Mouse (Mus musculus): ENCODE results near the gene Aldh5a1. TPM values are rescaled to one million over a fixed set of nuclear protein-coding genes. Genes with fewer than 3 reads are reported as not detected.
A peak's percentile ranks its signal among the peaks of the same experiment; 100 is the strongest.

The Aldh5a1 gene
- polyA plus RNA-seq, 1 experiment from 2014 or later, result 8.1 TPM

DNA sequence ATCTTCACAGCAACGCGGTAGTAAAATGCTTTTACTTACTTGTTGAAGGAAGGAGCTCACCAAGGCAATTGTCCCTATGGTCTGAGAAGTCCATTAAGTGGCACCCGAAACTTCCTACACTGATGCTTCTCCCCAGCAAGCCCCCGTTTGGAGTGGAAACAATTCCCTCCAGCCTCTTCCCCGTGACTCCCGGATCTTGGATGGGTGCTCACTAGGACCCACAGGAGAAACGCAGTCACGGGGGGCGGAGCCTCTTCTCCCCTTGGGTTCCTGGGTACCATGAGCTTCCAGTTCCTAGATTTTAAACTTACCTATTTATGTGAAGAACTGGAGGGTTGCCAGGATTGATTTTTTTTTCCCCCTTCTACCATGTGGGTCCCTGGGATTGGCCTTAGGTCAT, 2.0 kb upstream of the Aldh5a1 start:
- Histone ChIP-seq H3K4me2 (ENCODE audit: low read depth, low read length) (no peak overlapping the region), H3K4me1 (ENCODE audit: control insufficient read depth, insufficient read depth, low read length) (0 out of 2 replicates have a peak, but pooled peaks cover 6% of the 10 kb centered on the region), H3K36me3 (ENCODE audit: control insufficient read depth, insufficient read depth, low read length) (no peaks in the 10 kb centered on the region), H3K9me3 (ENCODE audit: control insufficient read depth, low read length) (no peaks in the 10 kb centered on the region), H3K27ac (ENCODE audit: low read length) (no peak overlapping the region), H3K9ac (ENCODE audit: low read depth, low read length) (no peak overlapping the region), H3K4me3 (ENCODE audit: low read length) (no peak overlapping the region), H3K27me3 (replicated peaks; ENCODE audit: control insufficient read depth, insufficient read depth, low read length) (no peaks in the 10 kb centered on the region)
- no peak for ATAC-seq
- 92% methylated on average over 9 of the region's 9 CpGs for WGBS

DNA sequence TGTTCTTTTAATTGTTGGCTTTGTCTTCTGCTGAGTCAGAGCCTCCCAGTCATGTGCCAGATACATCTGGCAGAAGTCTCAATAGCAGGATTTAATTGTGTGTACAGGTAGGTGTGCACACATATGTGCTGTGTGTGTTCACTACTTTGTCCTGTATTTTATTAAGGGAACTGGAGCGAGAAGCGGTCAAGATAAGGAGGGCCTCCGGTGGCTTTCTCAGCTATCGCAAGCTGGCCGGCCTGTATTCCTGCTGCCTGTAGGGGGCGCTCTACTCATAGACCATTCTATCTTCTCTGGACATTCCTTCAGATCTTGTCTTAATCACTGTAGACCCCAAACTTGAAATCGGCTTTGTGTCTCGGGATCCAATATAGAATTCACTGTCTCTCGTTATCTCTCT, 1.2 kb upstream of the Aldh5a1 start:
- H3K9me3 ChIP-seq (ENCODE audit: control insufficient read depth, low read length), result no peaks in the 10 kb centered on the region
- WGBS, result 33% methylated on average over 9 of the region's 9 CpGs
- ATAC-seq, result no peak
- H3K27me3 ChIP-seq (replicated peaks; ENCODE audit: control insufficient read depth, insufficient read depth, low read length), result no peaks in the 10 kb centered on the region
- H3K27ac ChIP-seq (ENCODE audit: low read length), result no peak overlapping the region
- H3K4me2 ChIP-seq (ENCODE audit: low read depth, low read length), result no peak overlapping the region
- no peak overlapping the region for H3K4me3 ChIP-seq (ENCODE audit: low read length)
- H3K36me3 ChIP-seq (ENCODE audit: control insufficient read depth, insufficient read depth, low read length), result no peaks in the 10 kb centered on the region
- 0 out of 2 replicates have a peak, but pooled peaks cover 6% of the 10 kb centered on the region for H3K4me1 ChIP-seq (ENCODE audit: control insufficient read depth, insufficient read depth, low read length)
- no peak overlapping the region for H3K9ac ChIP-seq (ENCODE audit: low read depth, low read length)

DNA sequence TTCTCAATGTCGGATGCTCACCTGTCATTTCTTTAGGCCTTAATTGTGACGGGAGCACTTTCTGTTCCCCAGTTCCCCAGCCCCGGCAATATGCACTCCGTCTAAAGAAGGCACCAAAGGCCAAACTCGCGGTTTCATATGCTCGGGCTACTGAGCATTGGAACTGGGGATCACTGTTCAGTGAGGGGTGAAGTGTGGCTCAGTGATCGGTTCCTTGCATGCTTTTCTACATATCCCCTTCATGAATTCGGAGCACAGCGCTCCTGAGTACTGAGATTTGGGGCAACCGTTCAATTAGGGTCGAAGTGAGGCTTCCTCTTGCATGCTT, 342 bp upstream of the Aldh5a1 start:
- Histone ChIP-seq H3K4me2 (ENCODE audit: low read depth, low read length) (peak overlapping the region; percentile 69), H3K4me1 (ENCODE audit: control insufficient read depth, insufficient read depth, low read length) (0 out of 2 replicates have a peak, but pooled peaks cover 6% of the 10 kb centered on the region), H3K9ac (ENCODE audit: low read depth, low read length) (peak overlapping the region; percentile 96), H3K36me3 (ENCODE audit: control insufficient read depth, insufficient read depth, low read length) (no peaks in the 10 kb centered on the region), H3K27ac (ENCODE audit: low read length) (peak overlapping the region; percentile 91; the same call in 1 of the 2 replicates), H3K9me3 (ENCODE audit: control insufficient read depth, low read length) (no peaks in the 10 kb centered on the region), H3K27me3 (replicated peaks; ENCODE audit: control insufficient read depth, insufficient read depth, low read length) (no peaks in the 10 kb centered on the region), H3K4me3 (ENCODE audit: low read length) (peak overlapping the region; percentile 90)
- ATAC-seq, result peak; percentile 39
- 19% methylated on average over 12 of the region's 12 CpGs for WGBS

DNA sequence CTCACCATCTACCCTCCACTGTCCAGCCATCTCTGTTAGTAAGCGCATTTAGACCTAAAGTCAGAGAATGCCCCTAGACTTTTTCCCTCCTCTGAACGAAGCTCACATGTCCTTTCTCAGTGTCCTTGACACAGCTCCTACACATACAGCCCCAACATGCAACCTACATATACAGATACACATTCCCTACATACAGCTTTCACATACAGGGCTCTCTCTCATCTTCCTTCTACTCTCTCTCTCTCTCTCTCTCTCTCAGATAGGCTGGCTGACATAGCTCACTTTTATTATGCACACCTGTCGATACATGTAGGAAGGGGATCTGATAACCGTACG, 721 bp downstream of the Aldh5a1 start:
- H3K9ac ChIP-seq (ENCODE audit: low read depth, low read length), result peak overlapping the region; percentile 96
- H3K4me2 ChIP-seq (ENCODE audit: low read depth, low read length), result peak overlapping the region; percentile 69
- ATAC-seq, result no peak; the same call in 1 of the 2 replicates
- 37% methylated on average over 5 of the region's 5 CpGs for WGBS
- H3K27ac ChIP-seq (ENCODE audit: low read length), result peak overlapping the region; percentile 35; the same call in 1 of the 2 replicates
- 0 out of 2 replicates have a peak, but pooled peaks cover 6% of the 10 kb centered on the region for H3K4me1 ChIP-seq (ENCODE audit: control insufficient read depth, insufficient read depth, low read length)
- H3K4me3 ChIP-seq (ENCODE audit: low read length), result peak overlapping the region; percentile 90
- H3K27me3 ChIP-seq (replicated peaks; ENCODE audit: control insufficient read depth, insufficient read depth, low read length), result no peaks in the 10 kb centered on the region
- no peaks in the 10 kb centered on the region for H3K36me3 ChIP-seq (ENCODE audit: control insufficient read depth, insufficient read depth, low read length)
- no peaks in the 10 kb centered on the region for H3K9me3 ChIP-seq (ENCODE audit: control insufficient read depth, low read length)

DNA sequence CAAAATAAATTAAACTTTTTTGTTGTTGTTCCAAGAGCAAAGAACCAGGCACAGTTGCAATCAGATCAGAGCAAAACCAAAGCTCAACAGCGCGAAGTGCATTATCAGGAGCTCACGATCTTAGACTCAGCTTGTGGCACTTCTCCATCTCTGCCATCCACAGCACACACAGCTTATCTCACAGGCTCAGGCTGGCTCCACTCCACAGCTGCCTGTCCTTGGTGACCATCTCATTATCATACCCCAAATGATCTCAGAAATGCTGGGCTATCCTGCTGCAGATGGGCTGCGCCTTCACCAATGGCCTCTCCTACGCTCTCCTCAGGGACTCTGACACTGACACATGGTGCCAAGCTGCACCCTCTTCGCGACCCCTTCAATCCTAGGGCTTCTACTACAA, 4.3 kb downstream of the Aldh5a1 start:
- Histone ChIP-seq H3K9me3 (ENCODE audit: control insufficient read depth, low read length) (no peaks in the 10 kb centered on the region), H3K27ac (ENCODE audit: low read length) (no peak overlapping the region), H3K4me3 (ENCODE audit: low read length) (no peak overlapping the region), H3K4me1 (ENCODE audit: control insufficient read depth, insufficient read depth, low read length) (0 out of 2 replicates have a peak, but pooled peaks cover 4% of the 10 kb centered on the region), H3K27me3 (replicated peaks; ENCODE audit: control insufficient read depth, insufficient read depth, low read length) (no peaks in the 10 kb centered on the region), H3K36me3 (ENCODE audit: control insufficient read depth, insufficient read depth, low read length) (no peaks in the 10 kb centered on the region), H3K9ac (ENCODE audit: low read depth, low read length) (no peak overlapping the region), H3K4me2 (ENCODE audit: low read depth, low read length) (no peak overlapping the region)
- 89% methylated on average over 7 of the region's 7 CpGs for WGBS
- no peak for ATAC-seq

DNA sequence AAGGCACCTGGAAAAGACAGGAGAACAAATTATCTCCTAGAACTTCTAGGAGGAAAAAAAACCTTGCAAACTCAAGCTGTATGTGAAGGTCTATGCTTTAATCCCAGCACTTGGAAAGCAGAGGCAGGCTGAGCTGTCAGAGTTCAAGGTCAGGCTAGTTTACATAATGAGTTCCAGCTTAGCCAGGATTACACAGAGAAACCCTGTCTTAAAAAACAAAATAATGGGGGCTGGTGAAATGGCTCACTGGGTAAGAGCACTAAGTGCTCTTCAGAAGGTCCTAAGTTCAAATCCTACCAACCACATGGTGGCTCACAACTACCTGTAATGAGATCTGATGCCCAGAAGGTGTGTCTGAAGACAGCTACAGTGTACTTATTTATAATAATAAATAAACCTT, 6.9 kb downstream of the Aldh5a1 start:
- Histone ChIP-seq H3K36me3 (ENCODE audit: control insufficient read depth, insufficient read depth, low read length) (no peaks in the 10 kb centered on the region), H3K9me3 (ENCODE audit: control insufficient read depth, low read length) (no peaks in the 10 kb centered on the region), H3K4me1 (ENCODE audit: control insufficient read depth, insufficient read depth, low read length) (no peaks in the 10 kb centered on the region), H3K9ac (ENCODE audit: low read depth, low read length) (no peak overlapping the region), H3K4me3 (ENCODE audit: low read length) (no peak overlapping the region), H3K27me3 (replicated peaks; ENCODE audit: control insufficient read depth, insufficient read depth, low read length) (no peaks in the 10 kb centered on the region), H3K4me2 (ENCODE audit: low read depth, low read length) (no peak overlapping the region), H3K27ac (ENCODE audit: low read length) (no peak overlapping the region)
- no peak for ATAC-seq

DNA sequence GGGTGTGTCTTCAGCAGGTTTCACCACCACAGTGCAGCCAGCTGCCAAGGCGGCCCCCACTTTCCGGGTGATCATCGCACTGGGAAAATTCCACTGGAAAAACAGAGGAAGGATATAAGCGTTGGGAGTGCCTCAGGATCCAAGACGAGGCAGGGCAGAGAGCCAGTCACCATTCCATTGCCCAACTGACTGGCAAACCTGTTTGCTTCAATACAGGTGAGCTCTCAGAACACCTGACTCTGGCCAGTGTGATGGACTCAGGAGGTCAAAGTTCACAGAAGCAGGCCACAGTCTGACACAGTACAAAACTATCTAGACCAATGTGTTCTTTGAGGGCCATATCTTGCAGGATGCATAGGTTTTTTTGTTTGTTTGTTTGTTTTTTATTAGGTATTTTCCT, 13.5 kb downstream of the Aldh5a1 start:
- H3K36me3 ChIP-seq (ENCODE audit: control insufficient read depth, insufficient read depth, low read length), result peaks cover 2% of the 10 kb centered on the region; the same call in 1 of the 2 replicates
- WGBS, result 86% methylated on average over 5 of the region's 5 CpGs
- no peaks in the 10 kb centered on the region for H3K9me3 ChIP-seq (ENCODE audit: control insufficient read depth, low read length)
- no peaks in the 10 kb centered on the region for H3K4me1 ChIP-seq (ENCODE audit: control insufficient read depth, insufficient read depth, low read length)
- no peak overlapping the region for H3K4me2 ChIP-seq (ENCODE audit: low read depth, low read length)
- H3K4me3 ChIP-seq (ENCODE audit: low read length), result no peak overlapping the region
- H3K27me3 ChIP-seq (replicated peaks; ENCODE audit: control insufficient read depth, insufficient read depth, low read length), result no peaks in the 10 kb centered on the region
- ATAC-seq, result peak; percentile 42; the same call in 1 of the 2 replicates
- H3K9ac ChIP-seq (ENCODE audit: low read depth, low read length), result no peak overlapping the region
- no peak overlapping the region for H3K27ac ChIP-seq (ENCODE audit: low read length)

DNA sequence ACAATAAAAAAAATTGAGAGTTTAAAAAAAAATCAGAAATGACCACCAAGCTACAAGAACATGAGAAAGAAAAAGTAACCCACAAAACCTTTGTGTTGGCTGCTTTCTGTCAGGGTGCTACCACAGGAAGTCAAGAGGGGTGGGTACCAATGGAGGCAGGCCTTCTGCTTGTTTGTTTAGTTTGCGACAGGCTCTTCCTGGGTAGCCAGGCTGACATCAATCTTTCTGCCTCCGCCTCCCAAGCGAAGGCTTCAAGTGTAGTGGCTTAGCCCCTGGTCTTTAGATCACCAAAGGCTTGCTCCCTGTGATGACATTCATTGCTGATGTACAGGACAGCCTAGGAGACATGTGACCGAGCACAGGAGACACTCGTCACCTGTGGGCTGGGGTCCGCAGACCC, 16.2 kb downstream of the Aldh5a1 start:
- Histone ChIP-seq H3K36me3 (ENCODE audit: control insufficient read depth, insufficient read depth, low read length) (peaks cover 4% of the 10 kb centered on the region; the same call in 1 of the 2 replicates), H3K9me3 (ENCODE audit: control insufficient read depth, low read length) (no peaks in the 10 kb centered on the region), H3K4me1 (ENCODE audit: control insufficient read depth, insufficient read depth, low read length) (no peaks in the 10 kb centered on the region), H3K4me3 (ENCODE audit: low read length) (no peak overlapping the region), H3K4me2 (ENCODE audit: low read depth, low read length) (no peak overlapping the region), H3K27ac (ENCODE audit: low read length) (no peak overlapping the region), H3K9ac (ENCODE audit: low read depth, low read length) (no peak overlapping the region), H3K27me3 (replicated peaks; ENCODE audit: control insufficient read depth, insufficient read depth, low read length) (no peaks in the 10 kb centered on the region)
- no peak for ATAC-seq
- WGBS, result 68% methylated on average over 6 of the region's 6 CpGs

DNA sequence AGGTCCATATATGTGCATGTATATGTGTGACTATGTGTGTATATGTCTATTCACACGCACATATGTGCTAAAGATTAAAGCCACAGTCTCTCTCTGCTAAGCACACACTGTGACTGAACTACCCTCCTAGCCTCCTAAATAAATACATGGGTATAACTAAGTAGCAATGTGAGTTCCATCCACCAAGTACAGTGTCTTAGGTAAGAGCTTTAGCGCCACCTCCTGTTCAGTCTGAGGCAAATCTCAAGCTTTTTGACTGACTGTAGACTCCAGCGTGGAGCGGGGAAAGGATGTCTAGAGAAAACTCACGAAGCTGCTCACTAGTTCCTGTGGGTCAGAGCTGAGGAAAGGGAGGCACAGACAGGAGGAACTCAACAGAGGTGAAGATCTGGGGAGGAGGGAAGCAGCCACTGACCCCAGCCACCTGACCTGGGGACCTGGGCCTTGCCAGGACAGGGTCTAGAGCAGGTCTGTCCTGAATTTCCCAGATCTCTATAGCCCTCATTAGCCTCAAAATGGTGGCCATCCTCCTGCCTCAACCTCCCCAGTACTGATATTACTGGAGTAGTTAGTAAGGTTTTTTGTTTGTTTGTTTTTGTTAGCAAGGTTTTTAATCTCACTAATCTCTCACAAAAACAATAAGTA, 17.0 kb downstream of the Aldh5a1 start:
- no peaks in the 10 kb centered on the region for H3K4me1 ChIP-seq (ENCODE audit: control insufficient read depth, insufficient read depth, low read length)
- H3K9me3 ChIP-seq (ENCODE audit: control insufficient read depth, low read length), result no peaks in the 10 kb centered on the region
- WGBS, result 27% methylated on average over 5 of the region's 5 CpGs
- peak; percentile 82 for ATAC-seq
- no peak overlapping the region for H3K27ac ChIP-seq (ENCODE audit: low read length)
- no peak overlapping the region for H3K4me3 ChIP-seq (ENCODE audit: low read length)
- no peak overlapping the region for H3K4me2 ChIP-seq (ENCODE audit: low read depth, low read length)
- H3K36me3 ChIP-seq (ENCODE audit: control insufficient read depth, insufficient read depth, low read length), result peaks cover 4% of the 10 kb centered on the region; the same call in 1 of the 2 replicates
- H3K9ac ChIP-seq (ENCODE audit: low read depth, low read length), result no peak overlapping the region
- H3K27me3 ChIP-seq (replicated peaks; ENCODE audit: control insufficient read depth, insufficient read depth, low read length), result no peaks in the 10 kb centered on the region

DNA sequence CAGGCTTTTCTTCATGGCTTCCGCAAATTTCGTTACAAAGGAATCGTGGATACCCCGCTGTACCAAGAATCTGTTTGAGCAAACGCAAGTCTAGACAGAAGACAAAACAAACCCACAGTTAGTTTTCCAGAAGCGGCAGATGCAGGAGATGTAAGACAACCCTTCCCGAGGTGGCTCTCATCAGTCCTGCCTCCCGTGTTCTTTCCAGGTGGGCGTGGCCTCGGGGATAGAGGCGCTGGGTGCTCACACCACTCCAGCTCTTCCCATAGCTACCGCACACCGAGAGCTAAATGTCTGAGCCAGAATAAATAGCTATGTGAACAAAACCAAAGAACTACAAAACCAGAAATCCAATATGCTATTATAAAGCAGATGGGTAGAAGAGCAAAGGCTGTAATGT, 21.6 kb downstream of the Aldh5a1 start:
- Histone ChIP-seq H3K9me3 (ENCODE audit: control insufficient read depth, low read length) (no peaks in the 10 kb centered on the region), H3K4me3 (ENCODE audit: low read length) (no peak overlapping the region), H3K36me3 (ENCODE audit: control insufficient read depth, insufficient read depth, low read length) (peaks cover 5% of the 10 kb centered on the region; the same call in 1 of the 2 replicates), H3K4me2 (ENCODE audit: low read depth, low read length) (no peak overlapping the region), H3K27me3 (replicated peaks; ENCODE audit: control insufficient read depth, insufficient read depth, low read length) (no peaks in the 10 kb centered on the region), H3K4me1 (ENCODE audit: control insufficient read depth, insufficient read depth, low read length) (no peaks in the 10 kb centered on the region), H3K9ac (ENCODE audit: low read depth, low read length) (no peak overlapping the region), H3K27ac (ENCODE audit: low read length) (no peak overlapping the region)
- ATAC-seq, result no peak
- WGBS, result 71% methylated on average over 13 of the region's 13 CpGs
